Mouse (Mus musculus): ENCODE results near the gene Stx3. TPM values are rescaled to one million over a fixed set of nuclear protein-coding genes. Genes with fewer than 3 reads are reported as not detected.

Gene Stx3
- polyA plus RNA-seq, 1 experiment from 2014 or later, result 6.4 TPM

DNA sequence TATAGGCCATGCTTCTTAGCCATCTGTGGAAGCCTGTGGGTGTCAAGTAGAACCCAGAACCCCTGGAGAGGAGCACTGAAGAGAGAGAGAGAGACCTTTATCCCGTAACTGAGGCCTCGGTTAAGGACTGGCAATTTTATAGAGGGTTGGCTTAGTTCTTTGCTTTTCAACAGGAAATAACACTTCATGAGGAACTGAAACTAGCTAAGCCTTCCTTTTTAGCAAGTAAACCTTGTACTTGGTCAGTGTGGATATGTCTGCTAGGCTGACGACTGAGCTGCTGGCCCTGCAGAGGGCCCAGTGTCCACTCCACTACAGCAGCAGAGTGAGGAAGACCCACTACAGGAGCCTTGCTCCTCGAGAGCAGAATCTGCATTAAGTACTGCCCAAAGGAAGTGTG lies 52.8 kb downstream of the Stx3 start:
- Histone ChIP-seq H3K4me2 (no peak overlapping the region), H3K4me3 (no peak overlapping the region), H3K9me3 (no peaks in the 10 kb centered on the region), H3K27me3 (no peaks in the 10 kb centered on the region), H3K9ac (no peak overlapping the region), H3K4me1 (replicated peaks) (peaks cover 12% of the 10 kb centered on the region), H3K27ac (replicated peaks) (no peak overlapping the region), H3K36me3 (no peaks in the 10 kb centered on the region)
- WGBS, result 72% methylated on average over 4 of the region's 4 CpGs
- no peak for ATAC-seq (ENCODE audit: low read depth)

DNA sequence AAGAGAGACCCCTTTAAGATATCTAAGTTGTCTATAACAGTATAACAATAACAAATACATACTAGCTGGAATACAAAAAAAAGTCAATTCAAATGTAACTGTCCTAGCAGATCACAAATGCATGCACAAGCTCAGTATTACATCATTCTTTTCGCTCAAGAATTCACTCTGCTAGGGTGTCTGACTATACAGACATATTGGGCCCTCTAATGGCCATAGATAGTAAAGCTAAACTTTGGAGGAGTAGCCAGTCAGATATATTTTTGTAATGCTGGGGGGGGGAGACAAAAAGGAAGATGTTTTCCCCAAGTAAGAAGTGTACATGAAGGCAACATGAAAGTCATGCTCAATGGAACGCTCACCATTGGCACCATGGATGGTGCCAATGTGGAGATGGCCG lies 54.1 kb downstream of the Stx3 start:
- Histone ChIP-seq H3K9ac (no peak overlapping the region), H3K4me2 (no peak overlapping the region), H3K4me1 (replicated peaks) (peaks cover 2% of the 10 kb centered on the region; the same call in 1 of the 2 replicates), H3K4me3 (no peak overlapping the region), H3K9me3 (no peaks in the 10 kb centered on the region), H3K36me3 (no peaks in the 10 kb centered on the region), H3K27me3 (no peaks in the 10 kb centered on the region), H3K27ac (replicated peaks) (no peak overlapping the region)
- ATAC-seq (ENCODE audit: low read depth), result no peak
- 81% methylated on average over 3 of the region's 3 CpGs for WGBS

- Histone ChIP-seq H3K4me2 (no peak within 1 kb of the TSS), H3K4me1 (replicated peaks) (no peaks in the 10 kb centered on the region), H3K27ac (replicated peaks) (no peak within 1 kb of the TSS), H3K27me3 (no peaks in the 10 kb centered on the region), H3K9ac (no peak within 1 kb of the TSS), H3K4me3 (no peak within 1 kb of the TSS), H3K9me3 (no peaks in the 10 kb centered on the region), H3K36me3 (no peaks in the 10 kb centered on the region)
- 64% methylated on average over 2 of the region's 2 CpGs for WGBS
- no peak for ATAC-seq (ENCODE audit: low read depth)
These were observed 71.9 kb downstream of the Stx3 start, which contains the start of gene Gif for GRCm38 (mm10) chr19:11747298-11747697. Gene Gif, plus strand, starts transcription at chr19:11747554.

DNA sequence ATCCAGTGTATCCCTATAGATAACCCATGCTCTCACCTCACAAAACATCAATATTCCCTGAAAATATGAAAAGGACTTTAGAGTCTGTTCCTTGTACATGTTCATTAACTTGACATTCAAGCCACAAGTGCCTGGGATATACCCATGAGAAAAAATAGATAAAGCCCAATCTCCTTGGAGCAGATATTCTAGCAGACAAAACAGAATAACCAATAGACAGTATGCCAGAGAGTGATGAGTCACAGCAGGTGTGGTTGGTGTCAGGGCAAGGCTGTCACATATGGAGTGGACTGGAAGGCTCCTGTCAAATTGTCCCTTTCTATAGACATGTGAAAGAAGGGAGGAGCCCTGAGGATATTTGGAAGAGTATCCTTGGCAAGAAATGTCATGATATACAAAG lies 73.5 kb downstream of the Stx3 start:
- no peaks in the 10 kb centered on the region for H3K36me3 ChIP-seq
- ATAC-seq (ENCODE audit: low read depth), result no peak
- no peaks in the 10 kb centered on the region for H3K4me1 ChIP-seq (replicated peaks)
- H3K4me2 ChIP-seq, result no peak overlapping the region
- no peak overlapping the region for H3K9ac ChIP-seq
- H3K27me3 ChIP-seq, result no peaks in the 10 kb centered on the region
- no peak overlapping the region for H3K4me3 ChIP-seq
- no peaks in the 10 kb centered on the region for H3K9me3 ChIP-seq
- no peak overlapping the region for H3K27ac ChIP-seq (replicated peaks)

- Histone ChIP-seq H3K36me3 (no peaks in the 10 kb centered on the region), H3K9me3 (no peaks in the 10 kb centered on the region), H3K27ac (replicated peaks) (no peak overlapping the region), H3K4me2 (no peak overlapping the region), H3K9ac (no peak overlapping the region), H3K27me3 (no peaks in the 10 kb centered on the region), H3K4me1 (replicated peaks) (no peaks in the 10 kb centered on the region), H3K4me3 (no peak overlapping the region)
- WGBS, result 62% methylated on average over 1 of the region's 1 CpGs
- no peak for ATAC-seq (ENCODE audit: low read depth)
These were observed 82.7 kb downstream of the Stx3 start for GRCm38 (mm10) chr19:11736455-11736854.

DNA sequence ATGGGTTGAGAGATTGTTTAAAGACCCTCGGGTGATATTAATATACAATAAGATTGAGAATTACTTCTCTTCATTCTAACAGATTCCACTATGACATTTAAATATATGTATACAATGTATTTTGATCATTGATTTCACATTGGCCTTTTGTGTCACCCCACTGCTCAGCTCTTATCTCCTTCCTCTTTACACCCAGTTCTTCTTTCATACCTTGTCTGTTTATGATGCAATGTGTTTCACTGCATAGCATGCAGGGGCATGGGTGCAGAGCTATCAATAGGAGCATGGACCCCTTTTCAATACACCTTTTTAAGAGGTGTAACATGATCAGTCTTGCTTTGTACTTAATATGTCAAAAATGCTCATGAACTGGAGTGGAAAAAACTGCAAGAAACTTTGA lies 88.9 kb downstream of the Stx3 start:
- Histone ChIP-seq H3K27me3 (no peaks in the 10 kb centered on the region), H3K4me2 (no peak overlapping the region), H3K27ac (replicated peaks) (no peak overlapping the region), H3K36me3 (no peaks in the 10 kb centered on the region), H3K9ac (no peak overlapping the region), H3K4me1 (replicated peaks) (no peaks in the 10 kb centered on the region), H3K9me3 (no peaks in the 10 kb centered on the region), H3K4me3 (no peak overlapping the region)
- ATAC-seq (ENCODE audit: low read depth), result no peak
- 78% methylated on average over 1 of the region's 1 CpGs for WGBS

GRCm38 (mm10) chr19:11727304-11727703 lies 91.9 kb downstream of the Stx3 start:
- 93% methylated on average over 5 of the region's 5 CpGs for WGBS
- H3K9ac ChIP-seq, result no peak overlapping the region
- no peak overlapping the region for H3K4me3 ChIP-seq
- no peaks in the 10 kb centered on the region for H3K9me3 ChIP-seq
- H3K27me3 ChIP-seq, result no peaks in the 10 kb centered on the region
- no peaks in the 10 kb centered on the region for H3K36me3 ChIP-seq
- ATAC-seq (ENCODE audit: low read depth), result no peak
- H3K27ac ChIP-seq (replicated peaks), result no peak overlapping the region
- H3K4me2 ChIP-seq, result no peak overlapping the region
- no peaks in the 10 kb centered on the region for H3K4me1 ChIP-seq (replicated peaks)

DNA sequence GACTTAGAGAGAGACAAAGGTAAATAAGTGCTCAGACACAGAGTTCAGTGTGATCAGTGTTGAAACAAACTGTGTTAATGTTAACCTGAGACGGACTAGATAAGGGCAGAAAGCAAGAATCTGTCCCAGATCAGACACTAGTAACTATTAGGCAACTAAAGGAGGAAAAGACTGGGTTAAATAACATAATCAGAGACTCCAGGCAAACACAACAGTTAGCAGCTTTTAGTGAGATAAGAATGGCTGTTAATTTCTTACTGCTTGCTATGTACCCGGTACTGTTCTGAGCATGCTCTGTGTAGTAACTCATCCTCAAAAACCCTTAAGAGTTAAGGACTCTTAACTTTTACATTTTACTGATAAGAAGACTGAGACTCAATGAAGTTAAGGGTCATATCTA lies 93.3 kb downstream of the Stx3 start:
- no peaks in the 10 kb centered on the region for H3K4me1 ChIP-seq (replicated peaks)
- H3K4me2 ChIP-seq, result no peak overlapping the region
- no peak overlapping the region for H3K27ac ChIP-seq (replicated peaks)
- no peak overlapping the region for H3K9ac ChIP-seq
- no peak overlapping the region for H3K4me3 ChIP-seq
- no peaks in the 10 kb centered on the region for H3K36me3 ChIP-seq
- H3K9me3 ChIP-seq, result no peaks in the 10 kb centered on the region
- H3K27me3 ChIP-seq, result no peaks in the 10 kb centered on the region
- 88% methylated on average over 2 of the region's 2 CpGs for WGBS
- no peak for ATAC-seq (ENCODE audit: low read depth)

Other genes with a start within 250 kb of the Stx3 start
- 1.8 and 2.2 TPM in 2 replicates for gene Ms4a6d, start 214.6 kb downstream of the Stx3 start, polyA plus RNA-seq (2015; fragmentation: Nextera tagmentation; extraction: Ambion mirVana)
- 0.18 and 0.40 TPM in 2 replicates for gene Ms4a2, start 195.7 kb downstream of the Stx3 start, polyA plus RNA-seq (2015; fragmentation: Nextera tagmentation; extraction: Ambion mirVana)
- gene Ms4a3, start 178.6 kb downstream of the Stx3 start, polyA plus RNA-seq (2015; fragmentation: Nextera tagmentation; extraction: Ambion mirVana), result 0.18 TPM in 1 of 2 replicates, not detected in the other
- gene Oosp2, start 158.8 kb downstream of the Stx3 start, polyA plus RNA-seq (2015; fragmentation: Nextera tagmentation; extraction: Ambion mirVana), result not detected in 2 replicates
- gene Oosp1, start 128.3 kb downstream of the Stx3 start, polyA plus RNA-seq (2015; fragmentation: Nextera tagmentation; extraction: Ambion mirVana), result not detected in 2 replicates
- gene Oosp3, start 122.3 kb downstream of the Stx3 start, polyA plus RNA-seq (2015; fragmentation: Nextera tagmentation; extraction: Ambion mirVana), result not detected in 2 replicates
- not detected in 2 replicates for gene Gif, start 71.8 kb downstream of the Stx3 start, polyA plus RNA-seq (2015; fragmentation: Nextera tagmentation; extraction: Ambion mirVana)
- gene Mrpl16, start 49.0 kb downstream of the Stx3 start, polyA plus RNA-seq (2015; fragmentation: Nextera tagmentation; extraction: Ambion mirVana), result 40.4 and 46.1 TPM in 2 replicates
- not detected in 2 replicates for gene Olfr1417, start 19.8 kb upstream of the Stx3 start, polyA plus RNA-seq (2015; fragmentation: Nextera tagmentation; extraction: Ambion mirVana)
- not detected in 2 replicates for gene Olfr1418, start 41.7 kb upstream of the Stx3 start, polyA plus RNA-seq (2015; fragmentation: Nextera tagmentation; extraction: Ambion mirVana)
- gene Olfr1419, start 55.7 kb upstream of the Stx3 start, polyA plus RNA-seq (2015; fragmentation: Nextera tagmentation; extraction: Ambion mirVana), result not detected in 2 replicates
- gene Olfr1420, start 67.2 kb upstream of the Stx3 start, polyA plus RNA-seq (2015; fragmentation: Nextera tagmentation; extraction: Ambion mirVana), result not detected in 2 replicates
- 15.8 and 18.3 TPM in 2 replicates for gene Patl1, start 93.0 kb upstream of the Stx3 start, polyA plus RNA-seq (2015; fragmentation: Nextera tagmentation; extraction: Ambion mirVana)
- 4.5 and 4.7 TPM in 2 replicates for gene Osbp, start 146.5 kb upstream of the Stx3 start, polyA plus RNA-seq (2015; fragmentation: Nextera tagmentation; extraction: Ambion mirVana)
- gene Olfr1423, start 221.9 kb upstream of the Stx3 start, polyA plus RNA-seq (2015; fragmentation: Nextera tagmentation; extraction: Ambion mirVana), result not detected in 2 replicates
- gene Olfr1424, start 243.3 kb upstream of the Stx3 start, polyA plus RNA-seq (2015; fragmentation: Nextera tagmentation; extraction: Ambion mirVana), result not detected in 2 replicates